Mouse (Mus musculus) testis, postnatal 14 days (tissue): ENCODE measurements at regions not wholly inside any gene's neighbourhood (a gene's known extent, or its start where the extent isn't known, plus 50 kb on each side); places are given as distances from the start of the nearest gene placed in this dataset.

ENCODE experiments used
- DNase-seq: peaks from one replicate; pipeline ENCODE4 v3.0.0; 2021; ENCODE audit warnings: low spot score

DNA sequence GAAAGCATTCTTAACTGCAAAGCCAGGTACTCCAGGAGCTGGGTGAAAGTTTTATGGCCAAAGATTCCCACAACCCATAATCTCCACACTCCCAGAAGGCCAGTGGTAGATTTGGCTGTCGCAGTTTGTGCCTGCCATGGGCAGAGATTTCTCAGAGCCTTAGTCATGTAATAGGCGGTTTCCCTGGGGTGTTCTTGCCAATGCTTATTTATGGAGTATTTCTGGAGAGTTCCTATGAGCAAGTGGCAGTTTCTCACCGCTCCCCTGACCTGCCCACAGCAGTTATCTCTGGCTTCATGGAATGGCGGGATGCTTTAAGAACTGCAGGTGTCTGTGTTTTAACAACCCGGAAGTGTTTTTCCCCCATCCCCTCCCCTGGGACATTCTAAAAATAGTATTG lies 179.8 kb downstream of the 4933412E24Rik start:
- DNase-seq, result no peak

DNA sequence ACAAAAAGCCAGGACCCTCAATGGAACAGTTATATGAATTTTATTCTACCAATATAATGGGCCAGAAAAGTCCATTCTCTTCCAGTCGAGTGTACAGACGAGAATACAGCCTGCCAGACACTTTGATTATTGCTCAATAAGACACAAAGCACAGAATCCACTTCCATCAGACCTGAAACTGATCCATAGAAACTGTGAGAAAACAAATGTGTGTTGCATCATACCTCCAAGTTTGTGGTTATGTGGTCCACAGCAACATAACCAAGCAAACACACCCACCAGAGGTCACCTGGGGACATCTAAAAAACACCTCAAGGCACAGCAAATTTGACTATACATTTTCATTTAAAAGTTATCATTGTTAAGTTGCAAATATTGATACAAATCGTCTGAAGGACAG lies 183.2 kb downstream of the 4933412E24Rik start:
- DNase-seq, result no peak

DNA sequence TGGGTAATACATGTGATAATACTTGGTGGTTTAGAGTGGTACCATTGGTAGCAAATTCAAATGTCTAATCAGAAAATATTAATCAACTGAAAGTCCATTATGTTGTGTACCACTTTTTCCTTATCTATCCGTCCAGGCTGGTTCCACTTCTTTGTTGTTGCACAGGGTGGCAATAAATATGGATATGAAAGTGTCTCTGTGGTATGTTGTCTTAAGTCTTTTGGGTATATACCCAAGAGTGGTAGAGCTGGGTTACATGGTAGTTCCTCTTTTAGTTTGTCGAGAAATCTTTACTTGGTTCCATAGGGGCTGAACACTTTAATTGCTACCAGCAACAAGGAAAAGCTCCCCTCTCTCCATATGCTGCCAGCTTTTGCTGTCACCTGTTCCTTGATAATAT lies 184.9 kb downstream of the 4933412E24Rik start:
- DNase-seq, result no peak

DNA sequence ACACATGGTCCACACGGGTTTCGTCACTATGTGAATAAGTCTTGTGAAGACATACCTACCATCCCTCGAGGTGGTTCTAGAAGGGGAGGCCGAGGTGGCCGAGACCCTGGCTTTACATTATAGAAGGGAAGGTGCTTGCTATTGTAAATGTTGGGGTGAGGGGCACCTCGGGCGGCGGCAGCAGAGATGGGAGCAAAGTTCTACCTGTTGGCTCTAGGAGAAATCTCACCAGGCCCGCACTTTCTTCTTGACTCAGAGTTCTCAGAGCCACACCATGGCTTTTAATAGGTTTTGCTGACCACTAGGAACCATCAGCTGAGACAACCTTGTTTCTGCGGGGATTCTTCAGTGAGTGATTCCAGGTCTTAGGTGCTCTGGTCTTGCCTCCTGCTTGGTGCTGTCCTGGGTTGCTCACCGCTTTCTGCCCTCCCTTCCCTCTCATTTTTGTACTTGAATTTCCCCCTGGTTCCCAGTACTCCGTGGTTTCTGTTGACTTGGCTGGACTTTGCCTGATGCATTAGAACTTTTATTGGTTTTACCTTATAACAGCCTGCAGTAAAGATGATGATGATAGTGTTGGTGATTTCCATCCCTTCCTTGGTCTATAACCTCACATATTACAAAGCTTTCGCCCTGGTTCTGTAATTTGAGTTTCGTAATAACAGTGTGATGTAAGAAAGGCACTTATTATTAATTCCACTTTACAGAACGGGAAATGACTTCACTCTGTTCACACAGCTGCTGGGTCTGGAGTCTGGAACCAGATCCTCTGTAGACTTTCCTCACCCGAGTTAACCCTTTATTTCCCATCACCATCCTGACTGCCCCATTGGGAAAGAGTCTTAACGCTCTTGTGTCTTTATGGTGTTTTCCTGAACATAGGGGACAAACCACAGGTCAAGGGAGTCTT lies 185.6 kb downstream of the 4933412E24Rik start:
- DNase-seq, result no peak

DNA sequence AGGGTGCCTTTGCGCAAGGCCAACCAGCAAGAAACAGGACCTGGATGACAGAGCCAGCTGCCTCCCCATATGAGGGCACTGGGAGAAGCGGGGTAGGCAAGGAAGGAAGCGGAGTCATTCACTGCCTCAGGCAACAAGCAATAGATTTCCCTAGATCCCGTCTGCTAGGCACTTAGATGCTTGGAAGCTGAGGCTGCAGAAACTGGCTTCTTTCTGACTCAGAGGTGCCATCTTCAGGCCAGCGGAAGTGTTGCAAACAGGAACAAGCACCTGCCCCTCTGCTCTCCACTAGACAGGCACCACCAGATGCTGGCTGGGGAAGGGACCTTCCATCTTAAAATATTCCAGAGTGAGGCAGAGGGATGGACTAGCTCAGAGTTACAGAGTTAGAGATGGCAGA lies 188.0 kb downstream of the 4933412E24Rik start:
- DNase-seq, result peak; percentile 59

DNA sequence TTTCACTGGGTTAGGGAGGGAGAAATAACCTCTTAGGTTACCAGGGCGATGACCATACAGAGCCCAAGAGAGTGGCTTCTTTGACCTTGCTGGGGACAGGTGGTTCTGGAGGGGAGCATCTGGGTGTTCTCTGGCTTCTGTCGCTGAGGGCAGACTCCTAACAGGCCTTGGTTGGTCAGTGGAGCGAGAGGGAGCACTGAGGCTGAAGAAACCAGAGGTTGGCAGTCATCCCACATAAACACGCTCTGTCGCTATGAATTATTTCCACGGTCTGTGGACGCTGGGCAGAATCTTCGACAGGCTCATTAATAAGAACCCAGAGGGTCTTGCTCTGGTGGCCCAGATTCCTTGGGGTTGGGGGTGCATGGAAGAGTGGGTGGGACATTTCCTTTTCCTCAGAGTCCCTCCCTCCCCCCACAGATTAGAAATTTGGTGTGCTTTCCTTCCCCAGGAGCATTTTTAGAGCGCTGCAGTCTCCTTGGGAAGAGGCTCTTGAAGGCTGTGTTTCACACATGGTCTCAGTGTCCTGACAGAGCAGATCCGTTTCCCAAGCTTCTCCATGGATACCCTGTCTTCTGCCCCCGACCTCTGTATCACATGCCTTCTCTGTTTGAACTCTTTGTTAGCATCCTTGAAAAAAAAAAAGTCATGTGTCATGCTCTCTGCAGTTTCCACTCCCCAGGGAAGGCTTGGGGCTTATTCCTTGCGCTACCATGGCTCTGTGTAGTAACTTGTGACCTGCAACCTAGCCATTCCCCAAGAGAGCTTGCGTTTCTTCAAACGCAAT lies 190.1 kb downstream of the 4933412E24Rik start:
- DNase-seq, result no peak

DNA sequence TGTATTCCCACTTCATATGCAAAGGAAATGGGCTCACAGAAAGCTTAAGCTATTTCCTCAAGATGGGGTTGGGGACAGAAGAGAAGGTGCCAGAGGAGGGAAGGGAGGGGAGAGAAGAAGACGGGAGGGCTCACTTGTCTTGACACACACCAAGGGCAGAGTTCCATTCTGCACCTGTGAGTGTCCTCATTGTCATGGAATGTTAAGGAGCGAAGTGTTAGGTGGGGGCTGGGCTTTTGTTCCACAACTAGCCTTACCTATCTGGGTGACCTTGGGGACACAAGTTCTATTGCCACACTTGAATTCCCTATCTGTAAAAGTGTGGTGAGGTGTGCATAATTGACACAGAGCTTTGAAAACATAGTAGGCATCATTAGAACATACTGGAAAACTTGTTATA lies 192.5 kb downstream of the 4933412E24Rik start:
- DNase-seq, result no peak

DNA sequence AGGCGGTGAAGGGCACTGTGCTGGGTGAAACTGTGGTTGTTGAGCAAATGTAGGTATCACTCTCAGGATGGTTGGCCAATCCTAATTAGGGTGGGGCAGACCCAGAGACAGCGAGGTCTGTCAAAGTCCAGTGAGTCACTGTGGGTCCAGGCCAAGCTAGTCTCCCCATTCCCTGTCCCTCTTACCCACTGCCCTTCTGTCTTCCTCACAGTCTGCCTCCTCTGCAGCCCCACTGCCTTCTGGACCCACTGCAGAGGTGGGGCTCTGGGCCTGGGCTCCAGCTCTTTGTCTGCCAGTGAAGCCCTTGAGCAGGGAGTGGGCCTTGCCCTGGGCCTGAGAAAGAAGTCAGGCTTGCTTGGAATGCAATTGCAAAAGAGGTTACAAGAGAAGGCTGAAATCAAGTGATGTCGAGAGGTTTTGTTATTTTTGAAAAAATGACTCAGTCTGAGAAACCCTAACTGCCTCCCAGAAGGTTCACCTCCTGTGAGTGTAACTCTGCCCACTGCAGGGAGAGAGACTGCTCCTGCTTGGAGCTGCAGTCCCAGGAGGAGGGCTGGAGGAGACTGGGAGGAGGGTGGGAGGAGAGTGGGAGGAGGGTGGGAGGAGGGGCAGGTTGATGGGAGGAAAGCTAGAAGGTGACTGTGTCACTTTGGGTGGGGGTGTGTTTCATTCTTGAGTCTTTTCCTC lies 193.3 kb downstream of the 4933412E24Rik start:
- DNase-seq, result no peak

DNA sequence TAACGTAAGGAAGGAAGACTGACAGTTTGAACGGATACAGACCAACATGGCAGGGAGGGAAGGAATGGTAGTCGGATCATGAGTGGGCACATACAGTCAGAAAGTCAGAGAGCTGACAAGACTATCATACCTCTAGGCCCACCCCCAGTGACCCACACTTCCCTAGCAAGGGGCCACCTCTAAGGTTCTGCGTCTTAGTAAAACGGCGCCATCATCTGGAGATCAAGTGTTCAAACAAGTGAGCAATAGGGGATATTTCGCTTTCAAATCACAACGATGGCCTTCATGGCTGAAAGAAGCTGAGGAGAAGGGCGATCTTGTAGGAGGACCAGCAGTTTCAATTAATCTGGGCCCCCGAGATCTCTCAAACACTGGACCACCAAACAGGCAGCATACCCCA lies 196.1 kb downstream of the 4933412E24Rik start:
- DNase-seq, result no peak

DNA sequence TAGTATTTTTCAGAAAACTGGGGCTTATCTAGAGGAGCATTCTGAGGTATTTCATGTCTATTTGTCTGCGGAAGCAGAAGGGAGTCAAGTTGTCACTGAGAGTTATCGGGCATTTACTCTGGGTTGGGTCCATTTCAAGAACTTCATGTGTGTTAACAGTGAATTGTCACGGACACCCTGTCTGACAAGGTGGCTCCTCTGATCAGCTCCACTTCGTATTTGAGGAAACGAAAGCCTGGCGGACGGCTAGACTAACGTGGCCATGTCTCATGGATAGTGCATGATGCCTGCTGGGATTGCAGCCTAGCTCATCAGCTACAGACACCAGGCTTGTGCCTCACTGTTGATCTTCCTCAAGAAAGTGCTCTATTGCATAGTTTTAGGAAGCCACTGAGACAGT lies 200.4 kb downstream of the 4933412E24Rik start:
- DNase-seq, result no peak

DNA sequence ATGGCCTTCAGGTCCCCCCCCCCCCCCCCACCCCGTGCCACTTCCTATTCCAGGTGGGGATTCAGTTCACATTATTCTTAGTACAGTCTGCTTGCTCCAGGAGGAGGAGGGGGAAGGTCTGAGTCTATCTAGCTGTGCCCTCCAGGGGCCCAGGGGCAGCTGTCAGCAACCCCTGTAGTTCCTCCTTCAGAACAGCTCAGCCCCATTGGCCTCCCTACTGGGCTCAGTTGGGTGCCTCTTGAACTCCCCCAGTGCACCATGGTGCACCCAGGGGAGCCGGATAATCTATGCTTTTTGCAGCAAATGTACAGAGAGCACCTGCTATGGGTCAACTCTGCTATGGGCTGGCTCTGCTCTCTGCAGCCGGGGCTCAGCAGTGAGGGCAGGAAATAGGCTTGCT lies 204.8 kb downstream of the 4933412E24Rik start:
- no peak for DNase-seq

DNA sequence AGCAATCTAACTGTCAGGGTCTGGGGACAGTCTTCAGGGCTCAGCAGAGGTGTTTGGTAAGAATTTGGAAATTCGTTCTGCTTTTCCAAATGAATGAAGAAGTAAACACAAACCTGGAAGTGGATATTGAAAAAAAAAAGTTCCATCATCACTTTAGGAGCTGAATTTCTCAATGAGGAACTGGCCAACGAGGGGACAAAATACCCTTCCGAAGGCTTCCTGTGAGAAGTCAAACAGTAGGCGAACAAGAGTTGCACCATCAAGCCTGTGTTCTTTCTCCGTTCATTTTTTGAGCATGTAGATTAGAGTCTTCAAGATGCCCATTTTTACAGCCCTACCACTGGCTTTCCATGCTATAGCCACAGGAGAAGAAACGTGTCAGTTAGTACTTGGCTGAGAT lies 207.1 kb downstream of the 4933412E24Rik start:
- DNase-seq, result no peak

DNA sequence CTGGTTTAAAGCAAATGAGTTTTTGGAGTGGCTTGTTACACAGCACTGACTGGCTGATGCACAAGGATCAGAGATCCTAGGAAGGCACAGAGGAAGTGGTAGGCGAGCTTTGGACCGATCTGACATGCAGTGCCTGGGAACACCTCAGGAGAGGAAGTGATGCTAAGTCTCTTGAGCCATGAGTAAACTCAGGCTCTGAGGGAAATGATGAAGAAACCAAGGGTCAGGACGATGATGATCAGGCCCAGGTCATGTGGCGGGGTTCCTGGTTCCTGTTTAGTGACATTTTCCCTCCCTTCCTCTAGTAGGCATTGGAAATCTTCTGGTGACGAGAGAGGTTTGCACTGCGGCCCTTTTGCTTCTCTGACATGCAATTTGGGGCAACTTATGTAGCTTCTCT lies 208.7 kb downstream of the 4933412E24Rik start:
- no peak for DNase-seq

DNA sequence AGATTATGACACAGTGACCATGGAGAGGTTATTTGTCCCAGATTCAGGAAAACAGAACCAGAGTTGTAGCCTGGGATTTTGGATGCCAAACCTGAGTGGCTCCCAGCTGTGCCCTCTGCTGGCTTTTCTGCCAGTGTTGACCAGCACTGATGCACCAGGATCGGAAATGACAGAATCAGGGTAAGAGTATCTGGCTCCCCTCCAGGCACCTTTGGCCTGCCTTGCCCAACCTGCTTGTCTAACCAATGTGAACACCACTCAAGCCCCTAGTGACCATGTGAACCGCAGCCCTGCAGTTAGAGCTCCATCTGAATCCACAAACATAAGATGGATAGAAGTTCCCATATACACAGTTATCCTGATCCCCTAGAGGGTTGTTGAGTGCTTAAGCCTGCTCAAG lies 210.6 kb downstream of the 4933412E24Rik start:
- DNase-seq, result no peak

DNA sequence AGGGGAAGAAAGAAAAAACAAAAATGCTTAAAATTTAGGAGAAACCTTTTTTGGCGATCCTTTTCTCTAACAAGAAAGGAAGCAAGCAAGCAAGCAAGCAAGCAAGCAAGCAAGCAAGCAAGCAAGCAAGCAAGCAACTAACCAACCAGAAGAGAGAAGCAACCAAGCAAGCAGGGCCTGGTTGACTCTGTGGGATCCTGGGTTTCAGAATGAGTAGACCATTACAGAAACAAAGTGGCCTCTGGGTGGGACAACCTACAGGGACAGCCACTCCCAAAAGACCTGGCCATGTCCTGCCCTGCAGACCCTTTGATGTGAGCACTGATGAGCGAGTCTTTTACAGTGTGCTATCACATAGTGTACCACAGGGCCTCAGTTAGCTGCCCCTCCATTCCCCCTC lies 211.6 kb downstream of the 4933412E24Rik start:
- DNase-seq, result no peak

DNA sequence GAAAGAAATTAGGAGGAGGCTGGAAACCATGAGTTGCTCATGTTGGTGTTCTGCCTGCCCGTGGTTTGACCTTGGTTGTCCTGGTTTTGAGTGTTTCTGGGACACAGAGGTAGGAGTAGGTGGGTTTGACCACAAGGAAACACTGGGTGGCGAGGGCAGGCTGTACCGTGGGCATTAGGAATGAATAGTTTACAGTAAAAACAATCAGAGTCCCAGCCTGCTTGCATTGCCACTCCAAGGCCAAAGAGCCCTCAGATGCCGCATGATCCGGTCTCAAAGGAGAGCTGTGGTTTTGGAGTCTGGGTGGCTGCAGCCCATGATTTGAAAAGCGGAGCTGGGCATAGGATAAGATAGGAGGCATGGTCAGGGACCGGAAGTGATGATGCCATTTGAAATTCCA lies 212.0 kb downstream of the 4933412E24Rik start:
- DNase-seq, result no peak

DNA sequence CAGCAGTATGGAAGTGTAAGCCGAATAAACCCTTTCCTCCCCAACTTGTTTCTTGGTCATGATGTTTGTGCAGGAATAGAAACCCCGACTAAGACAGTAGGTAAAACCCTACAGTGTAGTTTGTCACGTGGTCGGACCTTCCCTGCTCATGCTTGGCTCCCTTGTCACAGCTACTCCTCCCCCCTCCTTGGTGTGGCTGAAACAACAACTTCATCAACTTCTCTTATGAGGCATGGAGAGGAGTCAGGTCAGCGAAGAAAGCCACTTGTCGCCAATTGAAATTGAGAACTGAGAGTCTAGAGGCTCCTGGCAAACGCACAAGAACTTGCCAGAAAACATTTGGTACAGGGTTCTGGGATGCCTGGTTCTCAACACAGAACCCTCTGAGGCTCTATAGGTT lies 214.1 kb downstream of the 4933412E24Rik start:
- no peak for DNase-seq

DNA sequence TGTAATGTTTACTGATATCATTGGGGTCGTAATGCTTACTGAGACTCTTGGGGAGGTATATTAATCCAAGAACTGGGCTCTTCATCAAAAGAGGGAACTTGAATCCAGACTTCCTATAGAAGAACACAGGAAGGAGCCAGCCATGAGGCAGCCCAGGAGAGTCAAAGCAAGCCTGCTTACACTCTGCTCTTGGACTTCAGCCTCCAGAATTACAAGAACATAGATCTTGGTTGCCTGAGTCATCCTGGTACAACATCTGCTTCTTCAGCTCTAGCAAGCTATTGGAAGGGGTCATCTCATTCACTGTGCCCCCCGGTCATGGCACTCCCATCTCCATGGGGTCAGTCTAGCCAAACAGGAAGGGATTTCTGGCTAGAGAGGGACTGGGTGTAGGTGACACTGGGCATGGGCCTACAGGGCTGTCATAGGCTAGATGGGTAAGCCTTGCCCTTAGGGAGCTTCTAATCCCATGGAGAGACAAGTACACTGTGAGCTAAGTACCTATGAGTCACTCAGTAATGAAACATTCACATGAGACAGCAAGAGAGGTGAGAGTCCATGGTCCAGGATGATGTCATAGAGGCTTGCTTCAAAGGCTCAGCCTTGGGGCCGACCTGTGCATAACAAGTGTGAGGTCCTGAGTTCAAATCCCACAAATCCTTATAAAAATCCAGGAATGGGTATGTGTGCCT lies 217.1 kb downstream of the 4933412E24Rik start:
- DNase-seq, result no peak

DNA sequence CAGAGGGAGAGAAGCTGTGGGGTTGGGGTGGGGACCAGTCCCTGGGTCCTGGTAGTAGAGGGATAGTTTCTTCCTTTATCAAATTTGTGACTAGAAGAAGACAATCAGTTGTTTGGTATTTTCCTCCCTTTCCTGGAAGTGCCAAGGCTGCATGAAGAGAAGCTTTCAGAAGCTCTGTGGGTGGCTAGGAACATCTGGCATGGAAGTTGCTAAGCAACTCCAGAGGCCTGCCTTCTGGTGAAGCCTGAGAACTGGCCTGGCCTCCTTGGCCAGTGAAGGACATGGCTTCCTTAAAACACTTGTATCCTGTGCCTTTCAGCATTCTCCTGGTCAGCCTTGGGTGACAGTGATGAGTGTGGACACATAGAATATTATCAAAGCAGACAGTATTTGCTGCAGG lies 217.9 kb downstream of the 4933412E24Rik start:
- no peak for DNase-seq

DNA sequence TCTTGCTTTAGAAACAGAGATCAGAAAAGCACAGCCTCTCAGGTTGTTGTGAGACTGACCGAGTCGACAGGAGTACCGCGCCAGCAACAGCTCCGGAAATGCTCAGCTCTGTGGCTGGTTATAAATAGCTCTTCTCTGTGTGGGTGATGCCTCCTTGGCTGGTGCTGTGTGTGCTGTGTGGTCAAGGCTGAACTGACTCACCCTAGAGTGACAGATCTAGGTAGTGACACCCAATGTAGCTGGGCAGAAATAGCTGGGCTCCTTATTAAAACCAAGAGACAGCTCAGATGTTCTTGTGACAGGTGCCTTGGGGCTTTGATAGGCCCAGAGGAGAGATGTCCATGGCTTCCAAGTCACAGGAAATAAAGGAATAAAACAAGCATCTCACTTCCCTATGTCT lies 220.7 kb downstream of the 4933412E24Rik start:
- DNase-seq, result no peak

DNA sequence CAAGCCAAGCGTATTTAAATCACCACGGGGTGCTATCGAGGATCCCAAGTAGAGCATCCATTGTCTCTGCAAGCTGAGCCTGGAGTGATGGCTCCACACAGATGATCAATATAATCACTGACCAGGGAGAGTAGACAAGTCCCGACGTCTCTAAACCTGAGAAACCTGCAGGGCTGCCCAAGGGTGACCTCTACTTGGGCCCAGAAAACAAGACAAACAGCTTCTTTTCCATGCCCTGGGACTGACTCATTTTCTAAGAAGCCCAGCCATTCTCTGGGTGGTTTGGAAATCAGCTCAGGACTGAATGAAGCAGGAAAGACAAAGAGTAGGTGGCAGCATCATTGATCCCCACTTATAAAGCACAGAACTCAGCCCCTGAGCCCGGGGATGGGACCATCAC lies 221.5 kb downstream of the 4933412E24Rik start:
- DNase-seq, result no peak
